Mouse (Mus musculus): ENCODE results near the gene Chd4.
A peak's percentile ranks its signal among the peaks of the same experiment; 100 is the strongest.
"Not testable (repeated sequence)": the region's sequence is repeated elsewhere in the genome, so short reads cannot be mapped to it uniquely, and the experiment has no call there.

Gene Chd4

DNA sequence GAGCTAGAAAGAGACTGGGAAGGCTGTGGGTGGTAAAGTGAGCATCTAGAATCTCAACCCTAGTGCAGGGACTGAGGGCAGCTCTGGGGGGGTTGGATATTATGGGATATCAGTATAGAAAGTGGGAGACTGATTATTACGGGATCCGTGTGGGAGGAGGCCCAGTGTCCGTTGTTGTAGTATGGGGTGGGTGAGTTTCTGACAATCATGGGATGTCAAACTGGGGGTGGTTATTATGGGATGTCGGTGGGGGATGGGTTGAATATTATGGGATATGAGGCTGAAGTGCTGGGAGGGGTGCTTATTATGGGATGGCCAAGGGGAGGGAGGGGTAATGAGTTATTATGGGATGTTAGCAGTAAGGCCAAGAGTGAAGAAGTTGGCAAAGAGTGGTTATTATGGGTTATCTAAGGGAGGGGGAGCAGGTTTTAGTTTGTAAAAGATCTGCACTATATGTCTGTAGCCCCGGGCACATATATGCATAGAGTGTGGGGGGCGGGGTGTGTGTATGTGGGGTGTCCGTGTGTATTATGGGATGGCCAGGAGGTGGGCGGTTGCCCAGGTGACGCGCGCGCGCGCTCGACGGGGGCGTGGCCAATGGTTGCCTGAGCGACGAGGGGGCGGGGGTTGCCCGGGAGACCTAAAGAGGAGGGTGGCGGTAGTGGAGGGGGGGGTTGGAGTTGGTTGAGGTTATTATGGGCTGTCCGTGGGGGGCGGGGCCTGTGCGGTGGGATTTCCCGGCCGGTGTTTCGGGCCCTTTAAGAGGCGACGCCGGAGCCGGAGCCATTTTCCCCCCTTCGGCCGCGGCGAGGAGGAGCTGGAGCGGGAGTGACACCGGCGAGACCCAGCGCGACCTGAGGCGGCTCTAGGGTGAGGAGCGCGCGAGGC lies at the start of gene Chd4:
Chd4 (plus strand) TSS at position 591 of the 888 bp plus-strand sequence.
- DNase-seq (ENCODE audit: low spot score), result peak; percentile 93

DNA sequence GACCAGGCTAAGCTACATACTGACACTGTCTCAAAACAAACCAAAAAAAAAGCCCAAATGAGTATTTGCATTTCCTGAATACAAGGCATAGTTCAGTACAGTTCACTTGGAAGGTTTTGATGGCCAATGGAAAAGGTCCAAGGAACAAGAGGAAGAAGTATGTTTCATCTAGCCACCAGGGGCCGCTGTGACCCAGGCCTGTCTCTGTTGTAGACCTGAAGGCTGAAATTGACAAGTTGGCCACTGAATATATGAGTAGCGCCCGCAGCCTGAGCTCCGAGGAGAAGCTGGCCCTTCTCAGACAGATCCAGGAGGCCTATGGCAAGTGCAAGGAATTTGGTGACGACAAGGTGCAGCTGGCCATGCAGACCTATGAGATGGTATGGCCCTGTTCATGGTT lies 49.1 kb upstream of the Chd4 start:
- peak; percentile 87 for DNase-seq (ENCODE audit: low spot score)

DNA sequence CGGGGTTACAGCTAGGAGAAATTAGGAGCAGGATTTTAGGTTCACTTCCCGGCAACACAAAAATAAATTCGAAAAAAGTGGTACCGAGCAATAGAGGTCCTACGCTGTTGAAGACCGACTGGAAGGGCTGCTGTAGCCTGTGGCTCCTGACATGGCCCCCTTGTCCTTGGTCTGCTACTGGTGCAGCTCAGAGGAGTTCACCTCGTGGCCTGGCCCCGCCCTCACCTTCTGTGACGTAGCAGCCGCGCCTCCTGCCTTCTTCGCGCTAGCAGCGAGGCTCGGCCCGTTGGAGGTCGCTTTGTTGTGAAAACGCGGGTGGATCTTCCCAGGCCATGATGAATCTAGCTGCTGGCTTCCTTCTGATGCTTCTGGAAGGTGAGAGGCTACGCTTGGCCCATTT lies 46.1 kb upstream of the Chd4 start, which contains the start of gene Acrbp:
Acrbp (plus strand) TSS at position 12 of the 400 bp plus-strand sequence.
- DNase-seq (ENCODE audit: low spot score), result no peak

DNA sequence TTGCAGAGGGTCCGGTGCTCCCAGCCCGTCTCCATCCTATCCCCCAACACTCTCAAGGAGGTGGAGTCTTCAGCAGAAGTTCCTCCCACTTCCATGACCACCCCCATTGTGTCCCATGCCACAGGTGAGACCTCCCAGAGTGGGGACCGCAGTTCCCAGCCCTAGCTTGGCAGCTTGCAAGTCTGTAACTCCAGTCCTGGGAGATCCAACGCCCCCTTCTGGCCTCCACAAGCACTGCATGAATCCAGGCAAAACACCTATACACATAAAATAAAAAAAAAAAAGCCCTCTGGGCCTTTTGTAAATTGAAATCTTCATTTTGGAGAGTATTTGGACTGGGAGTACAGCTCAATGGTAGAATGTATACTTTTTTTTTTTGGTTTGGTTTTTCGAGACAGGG lies 44.5 kb upstream of the Chd4 start:
- no peak for DNase-seq (ENCODE audit: low spot score)

DNA sequence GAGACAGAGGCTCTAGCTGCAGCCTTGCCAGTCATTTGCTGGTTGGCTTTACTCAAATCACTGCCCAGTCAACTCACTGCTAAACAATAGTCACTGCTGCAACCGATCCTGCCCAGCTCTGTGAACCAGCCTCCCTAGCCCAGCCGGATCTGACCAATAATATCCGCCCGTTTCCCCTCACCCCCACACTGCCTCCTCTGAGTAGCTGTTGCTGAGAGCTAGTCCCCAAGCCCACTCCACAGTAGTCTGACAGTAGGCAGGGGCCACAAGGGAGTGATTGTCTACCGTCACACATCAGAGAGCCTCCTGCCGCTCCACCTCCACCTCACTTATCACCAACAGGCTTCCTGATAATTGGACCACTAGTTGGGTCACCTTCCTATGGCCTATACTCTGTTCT lies 34.3 kb upstream of the Chd4 start:
- DNase-seq (ENCODE audit: low spot score), result no peak

- DNase-seq (ENCODE audit: low spot score), result no peak
Measured at GRCm38 (mm10) chr6:125062511-125062910, 33.3 kb upstream of the Chd4 start.

- no peak for DNase-seq (ENCODE audit: low spot score)
Measured at GRCm38 (mm10) chr6:125063906-125064305, 31.9 kb upstream of the Chd4 start.

DNA sequence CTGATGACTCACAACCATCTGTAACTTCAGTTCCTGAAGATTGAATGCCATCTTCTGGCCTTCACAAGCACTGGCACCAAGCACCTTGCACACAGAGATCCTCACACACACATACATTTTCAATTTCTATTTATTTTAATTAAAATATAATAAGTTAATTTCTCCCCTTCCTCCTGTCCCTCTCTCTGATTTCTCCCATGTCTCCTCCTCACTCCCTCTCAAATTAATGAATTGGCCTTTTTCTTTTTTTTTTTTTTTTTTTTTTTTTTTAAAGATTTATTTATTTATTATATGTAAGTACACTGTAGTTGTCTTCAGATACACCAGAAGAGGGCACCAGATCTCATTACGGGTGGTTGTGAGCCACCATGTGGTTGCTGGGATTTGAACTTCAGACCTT lies 30.6 kb upstream of the Chd4 start:
- DNase-seq (ENCODE audit: low spot score), result not testable (repeated sequence)

GRCm38 (mm10) chr6:125067571-125067995 lies 28.2 kb upstream of the Chd4 start, which contains the start of gene Lpar5:
Gene Lpar5 (plus strand): TSS chr6:125067920.
- no peak for DNase-seq (ENCODE audit: low spot score)

DNA sequence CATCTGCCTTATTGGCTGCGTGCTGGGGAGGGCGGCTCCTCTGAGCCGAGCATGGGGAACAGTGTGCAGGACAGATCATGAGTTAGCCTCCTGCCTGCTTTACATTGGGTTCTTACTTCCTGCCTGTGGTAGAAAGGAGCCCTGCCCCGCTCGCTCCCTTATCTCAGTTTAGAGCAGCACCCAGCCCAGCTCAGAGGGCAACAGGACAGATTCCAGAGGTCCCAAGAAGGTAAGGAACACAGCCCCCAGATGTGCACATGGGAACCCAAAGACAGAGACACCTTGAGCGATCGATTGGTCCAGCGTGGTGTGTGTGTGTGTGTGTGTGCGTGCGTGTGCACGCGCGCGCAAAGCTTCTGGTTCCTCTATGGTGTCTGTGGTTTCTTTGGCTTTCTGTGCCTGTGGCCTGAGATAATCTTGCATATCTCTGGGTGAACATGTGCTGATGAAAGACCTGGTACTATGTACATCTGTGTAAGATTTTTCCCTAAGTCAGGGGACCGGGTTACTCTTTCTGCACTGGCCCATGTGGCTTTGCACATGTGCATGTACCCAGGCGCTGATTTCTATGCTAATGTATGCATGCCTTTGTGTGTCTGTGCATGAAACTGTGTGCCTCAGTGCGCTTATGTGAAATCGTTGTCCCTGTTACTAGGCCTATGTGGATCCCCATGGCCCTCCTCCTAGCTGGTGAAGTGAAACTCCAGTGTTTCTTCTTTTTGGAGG lies 24.4 kb upstream of the Chd4 start:
- DNase-seq (ENCODE audit: low spot score), result no peak

DNA sequence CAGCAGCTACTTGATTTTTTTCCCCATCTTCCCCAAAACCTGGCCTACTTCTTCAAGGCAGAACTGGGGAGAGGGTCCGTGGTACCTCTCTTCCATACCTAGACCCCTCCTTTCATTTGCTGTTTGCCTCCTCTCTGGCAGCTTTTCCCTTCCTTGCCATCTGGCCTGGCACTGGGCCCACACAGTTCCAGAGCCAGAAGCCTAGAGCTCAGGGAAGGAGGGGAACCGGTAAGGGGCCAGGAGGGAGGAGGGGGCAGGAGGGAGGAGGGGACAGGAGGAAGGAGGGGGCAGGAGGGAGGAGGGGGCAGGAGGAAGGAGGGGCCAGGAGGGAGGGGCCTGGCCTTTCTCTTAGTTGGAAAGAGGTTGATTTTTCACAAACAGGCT lies 23.9 kb upstream of the Chd4 start:
- DNase-seq (ENCODE audit: low spot score), result no peak

- no peak for DNase-seq (ENCODE audit: low spot score)
Measured at GRCm38 (mm10) chr6:125073825-125074224, 22.0 kb upstream of the Chd4 start.

GRCm38 (mm10) chr6:125081394-125081793 lies 14.4 kb upstream of the Chd4 start:
- DNase-seq (ENCODE audit: low spot score), result no peak

GRCm38 (mm10) chr6:125081797-125082560 lies 13.8 kb upstream of the Chd4 start:
- DNase-seq (ENCODE audit: low spot score), result peak; percentile 98

GRCm38 (mm10) chr6:125082801-125083386 lies 12.9 kb upstream of the Chd4 start:
- no peak for DNase-seq (ENCODE audit: low spot score)

- peak; percentile 89 for DNase-seq (ENCODE audit: low spot score)
Measured at GRCm38 (mm10) chr6:125084424-125084823, 11.4 kb upstream of the Chd4 start.

DNA sequence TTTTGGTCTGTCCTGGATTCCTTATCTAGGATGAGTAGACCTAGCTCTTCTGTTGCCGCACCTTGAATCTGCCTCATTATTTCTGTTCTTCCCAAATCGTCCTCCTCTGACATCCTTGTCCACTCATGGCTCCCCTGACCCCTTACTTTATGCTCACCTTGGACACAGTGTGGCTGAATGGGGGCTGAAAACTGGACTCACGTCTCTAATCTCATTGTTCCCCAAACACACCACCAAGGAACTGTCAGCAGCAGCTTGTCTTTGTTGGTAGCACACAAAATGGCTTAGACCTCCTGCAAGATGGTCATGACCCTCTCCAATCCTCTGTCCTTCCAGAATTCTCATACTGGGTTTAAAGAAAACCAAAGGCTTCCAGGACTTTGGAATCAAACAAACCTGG lies 7.8 kb upstream of the Chd4 start:
- DNase-seq (ENCODE audit: low spot score), result no peak

DNA sequence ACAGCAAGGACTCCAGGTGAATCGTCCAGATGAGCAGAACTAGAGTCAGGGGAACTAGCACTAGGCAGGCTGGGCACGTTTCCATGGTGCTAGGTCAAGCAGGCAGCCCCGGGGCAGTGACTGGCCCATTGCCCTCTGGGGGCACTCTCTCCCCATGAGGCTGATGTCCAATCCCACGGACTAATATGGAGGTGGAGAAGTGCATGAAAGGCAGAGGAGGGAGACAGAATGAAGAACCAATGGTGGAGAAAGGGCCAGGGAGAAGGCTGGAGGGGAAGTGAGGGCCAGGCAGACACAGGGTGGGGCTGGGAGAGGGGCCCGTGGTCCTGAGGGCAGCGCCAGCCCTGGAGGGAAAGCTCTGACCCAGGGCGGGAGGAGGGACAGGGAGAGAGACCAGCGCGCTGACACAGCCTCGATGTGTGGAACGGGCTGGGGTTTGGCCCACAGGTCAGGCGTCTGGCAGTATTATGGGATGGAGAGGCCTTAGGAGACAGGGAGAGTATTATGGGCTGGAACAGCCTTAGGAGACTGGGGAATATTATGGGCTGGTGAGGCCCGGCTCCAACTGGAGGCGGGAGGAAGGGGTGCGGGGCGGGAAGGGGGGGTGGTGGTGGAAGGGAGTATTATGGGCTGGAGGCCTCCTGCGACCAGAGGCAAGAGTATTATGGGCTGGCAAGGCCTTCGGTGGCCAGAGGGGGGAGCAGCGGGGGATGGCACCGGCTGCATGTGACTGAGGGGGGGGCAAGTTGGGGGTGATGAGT lies 7.0 kb upstream of the Chd4 start:
- DNase-seq (ENCODE audit: low spot score), result peak; percentile 94

DNA sequence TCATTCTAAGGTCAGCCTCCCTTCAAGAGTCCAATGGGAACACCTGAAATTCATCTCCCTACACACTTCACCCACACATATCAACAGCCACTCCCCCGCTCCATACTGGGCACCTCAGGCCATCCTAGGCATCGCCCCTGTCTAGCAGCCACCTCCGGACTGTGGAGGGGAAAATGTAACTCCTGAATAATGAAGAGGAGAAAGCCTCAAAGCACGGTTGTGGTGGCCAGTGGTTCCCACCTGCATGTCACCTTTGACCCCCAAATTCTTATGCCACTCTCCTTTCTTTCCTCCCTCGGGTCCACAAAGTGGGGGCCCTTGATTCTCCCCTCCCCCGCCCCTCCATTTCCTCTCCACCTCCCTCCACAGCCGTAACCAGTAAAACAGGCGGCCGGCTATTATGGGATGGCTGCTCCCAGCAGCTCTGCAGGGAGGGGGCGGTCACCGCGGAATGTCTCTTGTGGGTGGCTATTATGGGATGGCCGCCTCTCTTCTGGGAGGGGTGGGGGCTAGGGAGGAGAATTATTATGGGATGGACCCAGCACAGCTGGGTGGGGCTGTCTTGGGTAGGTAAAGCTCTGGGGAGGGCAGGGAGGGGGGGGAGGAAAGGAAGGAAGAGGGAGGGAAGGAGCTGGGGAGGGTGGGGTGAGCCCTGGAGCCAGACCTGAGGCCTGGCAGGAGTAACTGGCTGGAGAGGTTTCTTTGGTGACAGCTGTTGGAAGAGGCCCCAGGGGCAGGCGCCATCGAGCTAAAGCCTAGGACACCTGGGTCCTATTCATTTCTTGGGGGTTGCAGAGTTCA lies 6.1 kb upstream of the Chd4 start:
- peak; percentile 79 for DNase-seq (ENCODE audit: low spot score)

- DNase-seq (ENCODE audit: low spot score), result no peak
Measured at GRCm38 (mm10) chr6:125090341-125091085, 5.3 kb upstream of the Chd4 start.
